Mouse (Mus musculus) cerebellum, adult 2 months (tissue): ENCODE results near the gene Spock1. TPM values are rescaled to one million over a fixed set of nuclear protein-coding genes. Genes with fewer than 3 reads are reported as not detected.

Source experiments
- DNase-seq, 2 experiments: peaks; one replicate each; pipeline ENCODE4 v3.0.0; 2021
- H3K27ac ChIP-seq: fragments of 200-500 bp; 2 replicates; pipeline ENCODE4 v1.5.1; 2012; ENCODE audit warnings: low read length, control low read depth, inconsistent platforms; ENCODE audit not compliant: insufficient read depth
- H3K27me3 ChIP-seq: fragments of 200-500 bp; 2 replicates; pipeline ENCODE4 v1.6.1; 2012; ENCODE audit warnings: inconsistent platforms, mild to moderate bottlenecking, low read length, moderate library complexity; ENCODE audit not compliant: control insufficient read depth, insufficient read depth
- H3K4me1 ChIP-seq: fragments of 200-500 bp; 2 replicates; pipeline ENCODE4 v1.6.1; 2011; ENCODE audit warnings: low read length; ENCODE audit not compliant: control insufficient read depth, insufficient read depth
- H3K4me3 ChIP-seq: fragments of 200-500 bp; replicated peaks from 2 replicates; pipeline ENCODE3; 2011; ENCODE audit warnings: mild to moderate bottlenecking, low read depth, low read length, control low read depth; ENCODE audit not compliant: insufficient read depth
- CTCF ChIP-seq: fragments of 200-500 bp; IDR thresholded peaks from 2 replicates; pipeline ENCODE4 v1.5.1; 2011; ENCODE audit warnings: low read depth, mild to moderate bottlenecking, control low read depth, low read length, moderate library complexity, borderline replicate concordance; ENCODE audit not compliant: insufficient read depth
- POLR2A ChIP-seq: fragments of 200-500 bp; IDR thresholded peaks from 2 replicates; pipeline ENCODE4 v1.6.1; 2011; ENCODE audit warnings: low read length, control low read depth, borderline replicate concordance; ENCODE audit not compliant: insufficient read depth
- WGBS: fragments of 180-500 bp; shearing (Covaris S2); methylation state at CpG from one replicate; pipeline ENCODE4 v1.1.7; 2018; 5-methylcytosine and 5-hydroxymethylcytosine counted together
- polyA plus RNA-seq: library from polyadenylated mRNA; depleted of rRNA; stranded (reverse); fragments of >200 nt; gene quantifications from 2 replicates; pipeline ENCODE4 v1.2.3, GENCODE M21; 2012

Gene Spock1
- polyA plus RNA-seq, 1 experiment: 144 TPM

DNA sequence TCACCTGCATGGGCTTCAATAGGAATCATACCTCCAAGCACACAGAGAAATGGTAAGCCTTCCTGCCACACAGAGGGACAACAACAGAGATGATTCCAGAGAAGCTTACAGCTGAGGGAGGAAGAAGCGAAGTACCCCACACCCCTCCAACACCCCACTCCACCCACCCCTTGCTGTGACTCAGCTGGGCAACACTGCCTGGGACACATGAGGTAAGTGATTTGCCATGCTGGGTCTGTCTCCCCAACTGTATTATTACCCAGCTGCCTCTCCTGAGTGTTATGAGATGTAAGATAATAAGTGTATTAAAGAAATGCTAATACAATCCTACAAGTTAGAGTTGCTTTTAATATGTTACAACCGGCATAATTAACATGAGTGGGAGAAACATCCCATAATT lies 267.2 kb downstream of the Spock1 start:
- Histone ChIP-seq H3K27ac (no peak overlapping the region), H3K27me3 (no peaks in the 10 kb centered on the region), H3K4me1 (peaks cover 26% of the 10 kb centered on the region), H3K4me3 (no peak overlapping the region)
- TF ChIP-seq POLR2A (no peak), CTCF (no peak)
- WGBS: 94% methylated on average over 2 of the region's 2 CpGs
- no peak for DNase-seq

DNA sequence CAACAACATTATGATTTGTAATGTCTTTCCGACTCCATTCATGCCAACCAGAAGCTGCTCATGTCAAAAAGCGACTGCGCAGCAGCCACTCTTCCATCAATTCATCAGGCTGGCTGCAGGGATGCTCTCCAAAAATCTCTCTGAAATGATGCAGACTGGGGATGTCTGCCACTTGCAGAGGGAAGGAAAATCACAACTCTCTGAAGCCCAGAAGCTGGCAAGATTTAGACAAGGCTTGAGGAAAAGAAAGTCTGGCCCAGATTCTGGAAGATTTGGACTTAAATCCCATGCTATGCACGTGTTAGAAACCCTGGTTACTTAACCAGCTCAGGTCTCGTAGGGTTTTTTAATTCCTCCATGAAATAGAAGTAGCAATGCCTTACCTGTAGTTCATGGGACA lies 269.3 kb downstream of the Spock1 start:
- no peaks in the 10 kb centered on the region for H3K27me3 ChIP-seq
- peaks cover 30% of the 10 kb centered on the region for H3K4me1 ChIP-seq
- 84% methylated on average over 5 of the region's 5 CpGs for WGBS
- no peak overlapping the region for H3K4me3 ChIP-seq
- TF ChIP-seq POLR2A: no peak
- no peak for DNase-seq
- no peak overlapping the region for H3K27ac ChIP-seq

DNA sequence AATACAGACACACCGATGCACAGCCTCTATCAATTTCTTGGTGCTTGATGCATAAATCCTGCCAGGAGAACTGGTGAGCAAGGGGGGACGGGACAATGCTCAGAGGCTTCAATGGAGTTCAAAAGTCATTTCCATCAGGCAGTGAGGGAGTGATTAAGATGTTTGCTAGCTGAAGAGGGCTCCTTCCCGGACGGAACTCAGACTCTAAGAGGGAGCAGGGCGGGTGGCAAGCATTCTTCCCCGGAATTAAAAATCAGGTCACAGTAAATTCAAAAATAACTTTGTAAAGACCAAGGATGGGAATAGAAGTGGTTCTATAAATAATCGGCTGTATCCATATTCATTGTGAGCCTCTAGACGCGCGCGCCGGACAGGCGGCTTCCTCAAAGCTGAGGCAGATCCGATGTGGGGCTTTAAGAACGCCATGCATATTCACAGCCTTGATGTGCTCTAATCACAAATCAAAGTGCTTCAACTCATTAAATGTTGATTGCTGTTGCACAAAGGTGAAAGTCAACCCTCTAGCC lies 270.5 kb downstream of the Spock1 start:
- WGBS: 82% methylated on average over 15 of the region's 15 CpGs
- H3K27ac ChIP-seq: no peak overlapping the region
- no peaks in the 10 kb centered on the region for H3K27me3 ChIP-seq
- TF ChIP-seq POLR2A: no peak
- TF ChIP-seq CTCF: no peak
- no peak overlapping the region for H3K4me3 ChIP-seq
- DNase-seq: no peak
- H3K4me1 ChIP-seq: peaks cover 30% of the 10 kb centered on the region

DNA sequence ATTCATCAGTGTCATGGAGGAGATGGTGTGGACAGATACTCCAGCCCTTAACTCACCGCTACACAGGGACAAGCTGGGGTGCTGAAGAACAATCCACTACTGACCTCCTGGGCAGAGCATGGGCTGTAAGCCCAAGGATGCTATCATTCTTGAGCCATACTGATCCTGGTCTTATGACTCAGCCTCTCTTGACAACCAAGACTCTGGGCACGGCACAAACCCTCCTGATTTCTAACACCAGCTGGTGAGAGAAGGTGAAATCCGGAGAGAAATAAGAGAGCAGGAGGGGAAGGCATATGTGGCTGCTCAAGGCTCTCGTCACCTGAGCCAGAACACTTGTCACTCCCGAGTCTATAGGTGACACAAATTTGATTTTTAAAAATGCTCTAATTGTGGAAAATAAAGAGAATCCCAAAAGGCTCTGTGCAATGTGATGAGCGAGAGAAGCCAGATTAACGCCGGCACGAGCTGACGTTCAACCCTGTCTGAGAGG lies 271.0 kb downstream of the Spock1 start:
- Histone ChIP-seq H3K4me3 (no peak overlapping the region), H3K27me3 (no peaks in the 10 kb centered on the region), H3K27ac (peak overlapping the region; percentile 44), H3K4me1 (peaks cover 27% of the 10 kb centered on the region)
- TF ChIP-seq POLR2A (no peak), CTCF (no peak)
- peak; percentile 59 to 80 for DNase-seq
- WGBS: 39% methylated on average over 10 of the region's 10 CpGs

GRCm38 (mm10) chr13:57636196-57637015 lies 271.7 kb downstream of the Spock1 start:
- WGBS: 63% methylated on average over 10 of the region's 10 CpGs
- TF ChIP-seq CTCF: no peak
- TF ChIP-seq POLR2A: no peak
- DNase-seq: peak in 1 of 2 experiments; percentile 42
- Histone ChIP-seq H3K4me1 (peaks cover 19% of the 10 kb centered on the region), H3K27ac (peak overlapping the region; percentile 44; the same call in 1 of the 2 replicates), H3K4me3 (no peak overlapping the region), H3K27me3 (no peaks in the 10 kb centered on the region)

DNA sequence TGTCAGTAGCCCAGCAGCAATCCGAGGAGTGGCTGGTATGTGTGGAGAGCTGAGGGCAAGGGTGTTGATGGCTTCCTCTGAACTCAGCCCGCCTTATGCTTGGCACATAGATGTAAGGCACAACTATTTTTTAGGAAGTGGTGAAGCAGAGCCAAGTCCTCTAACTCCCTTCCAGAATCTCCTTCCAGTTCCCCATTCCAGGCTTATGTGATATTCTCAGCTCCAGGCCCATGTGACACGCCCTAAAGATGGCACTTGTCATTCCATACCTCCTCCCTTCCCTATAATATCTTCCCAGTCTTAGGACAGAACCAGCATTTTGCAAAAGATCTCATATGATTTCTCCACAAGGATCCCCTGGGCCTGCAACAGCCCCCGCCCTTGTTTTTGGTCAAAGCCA lies 277.6 kb downstream of the Spock1 start:
- Histone ChIP-seq H3K27ac (no peak overlapping the region), H3K27me3 (no peaks in the 10 kb centered on the region), H3K4me1 (no peaks in the 10 kb centered on the region; the same call in 1 of the 2 replicates), H3K4me3 (no peak overlapping the region)
- 91% methylated on average over 4 of the region's 4 CpGs for WGBS
- TF ChIP-seq POLR2A: no peak
- no peak for TF ChIP-seq CTCF
- DNase-seq: no peak

DNA sequence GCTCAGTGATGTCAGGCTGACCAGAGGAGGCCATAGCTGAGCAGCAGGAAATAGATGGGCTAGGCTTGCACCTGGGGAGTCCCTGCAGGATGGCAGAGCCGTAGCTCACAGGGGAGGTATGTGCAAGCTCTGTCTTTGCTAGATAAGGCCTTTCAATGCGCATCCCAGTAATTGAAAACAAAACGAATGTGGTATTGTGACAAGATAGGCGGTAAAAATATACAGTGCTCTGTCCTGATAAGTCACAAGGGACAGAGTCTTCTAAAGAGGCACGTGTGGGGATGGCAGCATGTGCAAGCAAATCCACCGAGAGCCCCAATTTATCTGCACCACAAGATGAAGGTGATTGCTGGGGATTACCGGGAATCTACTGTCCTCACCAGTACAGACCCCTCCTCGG lies 279.9 kb downstream of the Spock1 start:
- DNase-seq: no peak
- H3K27me3 ChIP-seq: no peaks in the 10 kb centered on the region
- TF ChIP-seq CTCF (no peak), POLR2A (no peak)
- no peak overlapping the region for H3K27ac ChIP-seq
- no peaks in the 10 kb centered on the region for H3K4me1 ChIP-seq
- no peak overlapping the region for H3K4me3 ChIP-seq
- 85% methylated on average over 8 of the region's 8 CpGs for WGBS

DNA sequence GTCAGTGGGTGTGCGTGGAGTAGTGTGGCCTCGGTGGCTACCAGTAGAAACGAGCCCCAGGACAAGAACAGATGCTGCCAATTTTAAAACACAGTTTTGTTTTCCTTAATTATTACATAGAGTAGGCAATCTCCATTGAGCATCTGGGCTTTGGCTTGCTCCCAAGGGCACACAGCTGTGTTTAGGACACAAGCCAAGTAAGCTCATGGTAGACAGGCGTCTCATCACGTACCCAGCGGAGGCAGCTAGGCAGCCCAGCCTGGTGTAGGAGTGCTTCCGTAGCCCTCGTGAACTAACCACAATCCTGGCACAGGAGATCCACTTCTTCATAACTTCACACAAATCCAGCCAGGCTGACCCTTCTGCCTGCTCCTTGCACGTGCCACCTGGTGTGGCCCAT lies 281.7 kb downstream of the Spock1 start:
- Histone ChIP-seq H3K27ac (no peak overlapping the region), H3K4me3 (no peak overlapping the region), H3K27me3 (no peaks in the 10 kb centered on the region), H3K4me1 (no peaks in the 10 kb centered on the region)
- no peak for DNase-seq
- WGBS: 65% methylated on average over 9 of the region's 9 CpGs
- TF ChIP-seq POLR2A (no peak), CTCF (no peak)
